Mouse (Mus musculus): ENCODE results near the gene Olfr600.

- TF ChIP-seq CTCF (IDR thresholded peaks at IDR 0.05) (no peak), POLR2A (IDR thresholded peaks at IDR 0.05; ENCODE audit: insufficient read depth, low read depth, low read length) (no peak)
Measured at GRCm38 (mm10) chr7:103335617-103336016, 13.9 kb downstream of the Olfr600 start, which contains the start of gene Olfr599.

Data from heart, adult 2 months (tissue).